ENCODE assay signal across 7 mouse cellular contexts in genomic region chr6:97457210-97457609, GRCm38 (mm10).
DNase-seq lines count a peak whose midpoint lies in the region; ATAC-seq and TF ChIP-seq lines count a peak whose summit lies in the region.

No protein-coding gene starts in this region.

- H3K4me2 ChIP-seq in lung, embryonic 14.5 days = peak overlapping the region; percentile 40; the same call in 1 of the 2 replicates
- no peak overlapping the region for H3K4me2 ChIP-seq in forebrain, embryonic 15.5 days (replicated peaks)

- TF ChIP-seq CTCF in lung, embryonic 14.5 days (IDR thresholded peaks at IDR 0.05; ENCODE audit: low read depth) = no peak
- no peak for TF ChIP-seq CTCF in lung, adult 2 months (IDR thresholded peaks at IDR 0.05; ENCODE audit: insufficient read depth, low read length)

- 27% methylated on average over 2 of the region's 2 CpGs for WGBS in lung, embryonic 14.5 days
- 20% methylated on average over 2 of the region's 2 CpGs for WGBS in lung, adult 2 months
- 57% methylated on average over 2 of the region's 2 CpGs for WGBS in forebrain, embryonic 15.5 days

- DNase-seq in lung, embryonic 14.5 days = peak; percentile 34
- no peak for DNase-seq in lung, adult 2 months
- DNase-seq in kidney, postnatal 14 days = peak; percentile 42
- no peak for DNase-seq in adipocyte (ENCODE audit: low spot score)
- DNase-seq in spleen, postnatal 14 days (ENCODE audit: low spot score in 2 of 2) = no peak

- H3K27me3 ChIP-seq in lung, embryonic 14.5 days (ENCODE audit: insufficient read depth, low read length) = no peaks in the 10 kb centered on the region
- no peaks in the 10 kb centered on the region for H3K27me3 ChIP-seq in forebrain, embryonic 15.5 days

- no peaks in the 10 kb centered on the region for H3K36me3 ChIP-seq in lung, embryonic 14.5 days (ENCODE audit: insufficient read depth)
- H3K36me3 ChIP-seq in forebrain, embryonic 15.5 days = no peaks in the 10 kb centered on the region

- H3K9me3 ChIP-seq in lung, embryonic 14.5 days (ENCODE audit: low read depth, low read length) = no peaks in the 10 kb centered on the region
- no peaks in the 10 kb centered on the region for H3K9me3 ChIP-seq in forebrain, embryonic 15.5 days

- H3K4me3 ChIP-seq in lung, embryonic 14.5 days (ENCODE audit: low read depth, low read length) = no peak overlapping the region; the same call in 1 of the 2 replicates
- no peak overlapping the region for H3K4me3 ChIP-seq in lung, adult 2 months (replicated peaks; ENCODE audit: extremely low read depth, low read depth, low read length)
- H3K4me3 ChIP-seq in forebrain, embryonic 15.5 days = no peak overlapping the region

- H3K27ac ChIP-seq in lung, embryonic 14.5 days (ENCODE audit: low read depth) = no peak overlapping the region; the same call in 1 of the 2 replicates
- peak overlapping the region; percentile 39 for H3K27ac ChIP-seq in forebrain, embryonic 15.5 days (replicated peaks)

- no peak overlapping the region for H3K9ac ChIP-seq in lung, embryonic 14.5 days
- H3K9ac ChIP-seq in forebrain, embryonic 15.5 days (replicated peaks) = no peak overlapping the region

- TF ChIP-seq POLR2A in lung, adult 2 months (IDR thresholded peaks at IDR 0.05; ENCODE audit: borderline replicate concordance, extremely low read depth, low read depth, low read length) = no peak

- H3K4me1 ChIP-seq in lung, embryonic 14.5 days (ENCODE audit: insufficient read depth) = no peaks in the 10 kb centered on the region
- H3K4me1 ChIP-seq in lung, adult 2 months (ENCODE audit: control insufficient read depth, insufficient read depth, low read length) = peaks cover 16% of the 10 kb centered on the region
- peaks cover 44% of the 10 kb centered on the region for H3K4me1 ChIP-seq in forebrain, embryonic 15.5 days

- ATAC-seq in lung, embryonic 14.5 days (ENCODE audit: insufficient read depth) = no peak
- ATAC-seq in forebrain, embryonic 15.5 days (replicated peaks) = no peak
- peak; percentile 37; the same call in 1 of the 2 replicates for ATAC-seq in neutrophil, adult 5-6 weeks (ENCODE audit: extremely low read depth, insufficient number of reproducible peaks, low FRiP score, poor library complexity, severe bottlenecking)

Comparison
In these comparisons a context has a peak if more than half of its experiments do, and no peak if none do; other contexts are left out.
1. DNase-seq: peak in lung, embryonic 14.5 days (single experiment) and kidney, postnatal 14 days (single experiment); none in lung, adult 2 months (single experiment), adipocyte (single experiment) and spleen, postnatal 14 days (0 of 2).